Mouse (Mus musculus) MEL (cell line): ENCODE data around the gene Lmo1.
A peak's percentile ranks its signal among the peaks of the same experiment; 100 is the strongest.

Experiments used
- CHD1 ChIP-seq: IDR thresholded peaks from 2 replicates; pipeline ENCODE4 v1.6.1; 2012; ENCODE audit warnings: low read depth, mild to moderate bottlenecking, inconsistent platforms, low read length, improper control_type of control experiment
- CTCF ChIP-seq, 3 experiments: IDR thresholded peaks in 2 of 3; conservative IDR thresholded peaks in 1 of 3; 2 replicates each; pipeline ENCODE4 v1.5.1; 2011 to 2012; ENCODE audit warnings: low read length in 3 of 3, low read depth in 2 of 3, mild to moderate bottlenecking in 2 of 3, improper control_type of control experiment in 1 of 3, inconsistent platforms in 1 of 3, mixed read lengths in 1 of 3, moderate library complexity in 1 of 3; ENCODE audit not compliant: control insufficient read depth in 1 of 3, insufficient read depth in 1 of 3, poor library complexity in 1 of 3, severe bottlenecking in 1 of 3
- EP300 ChIP-seq, 2 experiments: IDR thresholded peaks; 2 replicates each; pipeline ENCODE4 v1.6.1; 2011; ENCODE audit warnings: improper control_type of control experiment in 2 of 2, low read length in 2 of 2, low read depth in 1 of 2, mild to moderate bottlenecking in 1 of 2
- HCFC1 ChIP-seq: IDR thresholded peaks from 2 replicates; pipeline ENCODE4 v1.6.1; 2012; ENCODE audit warnings: low read depth, mild to moderate bottlenecking, inconsistent platforms, low read length, improper control_type of control experiment, moderate library complexity
- JUND ChIP-seq: IDR thresholded peaks from 2 replicates; pipeline ENCODE4 v1.6.1; 2011; ENCODE audit warnings: low read depth, mild to moderate bottlenecking, improper control_type of control experiment, low read length
- KAT2A ChIP-seq: conservative IDR thresholded peaks from 2 replicates; pipeline ENCODE4 v1.6.1; 2012; ENCODE audit warnings: low read depth, low read length, improper control_type of control experiment, inconsistent platforms
- MAFK ChIP-seq: IDR thresholded peaks from 2 replicates; pipeline ENCODE4 v1.6.1; 2011; ENCODE audit warnings: low read depth, mild to moderate bottlenecking, low read length, improper control_type of control experiment, borderline replicate concordance
- POLR2A ChIP-seq, 2 experiments: IDR thresholded peaks; 2 replicates each; pipeline ENCODE4 v1.6.1; 2011 to 2012; ENCODE audit warnings: low read length in 2 of 2, mild to moderate bottlenecking in 2 of 2, control low read depth in 1 of 2, improper control_type of control experiment in 1 of 2, low read depth in 1 of 2, moderate library complexity in 1 of 2; ENCODE audit not compliant: control insufficient read depth in 1 of 2, insufficient read depth in 1 of 2, poor library complexity in 1 of 2
- POLR2AphosphoS2 ChIP-seq: IDR thresholded peaks from 2 replicates; pipeline ENCODE4 v1.6.1; 2011; ENCODE audit warnings: low read length, improper control_type of control experiment
- TBP ChIP-seq: IDR thresholded peaks from 2 replicates; pipeline ENCODE4 v1.8.0; 2011; ENCODE audit warnings: low read depth, low read length, improper control_type of control experiment
- UBTF ChIP-seq: IDR thresholded peaks from 2 replicates; pipeline ENCODE4 v1.6.1; 2012; ENCODE audit warnings: low read depth, mild to moderate bottlenecking, inconsistent platforms, low read length, improper control_type of control experiment, moderate library complexity, borderline replicate concordance; ENCODE audit not compliant: insufficient read depth

DNA sequence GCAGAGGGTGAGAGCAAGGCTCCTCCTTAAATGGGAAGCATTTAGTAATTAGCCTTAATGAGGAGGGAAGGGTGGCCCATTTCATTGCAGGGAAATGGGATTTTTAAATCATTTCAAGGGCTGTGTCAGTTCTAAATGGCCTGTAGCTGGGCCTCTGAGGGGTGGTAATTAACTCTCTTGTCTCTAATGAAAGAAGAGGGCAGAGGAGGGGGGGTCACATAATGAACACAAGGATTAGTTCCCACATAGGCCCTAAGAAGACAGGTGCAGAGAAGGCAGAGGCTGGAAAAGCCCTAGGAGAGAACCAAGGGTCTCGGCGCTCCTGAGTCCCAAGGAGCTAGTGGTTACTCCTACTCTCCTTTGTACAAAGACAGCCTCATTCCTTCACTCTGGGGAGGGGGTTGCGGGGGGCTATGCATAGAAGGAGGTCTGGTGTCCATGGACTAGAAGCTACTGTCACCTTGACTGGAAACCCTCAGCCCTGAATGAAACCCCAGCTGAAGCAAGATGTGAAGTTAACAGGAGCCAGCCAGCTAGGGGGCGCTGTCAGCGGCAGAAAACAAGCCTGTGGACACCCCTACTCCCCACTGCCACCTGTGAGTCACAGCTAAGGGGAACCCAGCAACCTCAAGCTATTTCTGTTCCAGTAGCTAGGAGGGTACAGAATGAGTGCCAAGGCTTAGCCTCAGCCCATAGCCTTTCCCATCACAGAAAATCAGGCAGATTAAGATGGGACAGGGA is 44.9 kb downstream of the Lmo1 start:
- TF ChIP-seq EP300 (IDR thresholded peaks at IDR 0.05; ENCODE audit: low read depth in 1 of 2, low read length in 2 of 2) (no peak), POLR2AphosphoS2 (no peak), MAFK (no peak), CTCF (IDR thresholded peaks at IDR 0.05 in 2 of 3, conservative IDR thresholded peaks at IDR 0.05 in 1 of 3; ENCODE audit: control insufficient read depth in 1 of 3, insufficient read depth in 1 of 3, low read depth in 2 of 3, low read length in 3 of 3, poor library complexity in 1 of 3, severe bottlenecking in 1 of 3) (peak in 2 of 3 experiments; percentile 7 to 26; a peak in 2 of 6 replicates), UBTF (no peak), POLR2A (IDR thresholded peaks at IDR 0.05; ENCODE audit: control insufficient read depth in 1 of 2, insufficient read depth in 1 of 2, low read depth in 1 of 2, low read length in 2 of 2, poor library complexity in 1 of 2) (no peak), TBP (no peak), CHD1 (no peak), KAT2A (no peak), JUND (no peak), HCFC1 (no peak)
